Mouse (Mus musculus) right cerebral cortex, postnatal 10 days (tissue): ENCODE measurements at regions not wholly inside any gene's neighbourhood (a gene's known extent, or its start where the extent isn't known, plus 50 kb on each side); places are given as distances from the start of the nearest gene placed in this dataset.
A peak's percentile ranks its signal among the peaks of the same experiment; 100 is the strongest.

ENCODE experiments used
- DNase-seq, 2 experiments: peaks; one replicate each; pipeline ENCODE4 v3.0.0; 2021; ENCODE audit warnings: low spot score in 2 of 2

DNA sequence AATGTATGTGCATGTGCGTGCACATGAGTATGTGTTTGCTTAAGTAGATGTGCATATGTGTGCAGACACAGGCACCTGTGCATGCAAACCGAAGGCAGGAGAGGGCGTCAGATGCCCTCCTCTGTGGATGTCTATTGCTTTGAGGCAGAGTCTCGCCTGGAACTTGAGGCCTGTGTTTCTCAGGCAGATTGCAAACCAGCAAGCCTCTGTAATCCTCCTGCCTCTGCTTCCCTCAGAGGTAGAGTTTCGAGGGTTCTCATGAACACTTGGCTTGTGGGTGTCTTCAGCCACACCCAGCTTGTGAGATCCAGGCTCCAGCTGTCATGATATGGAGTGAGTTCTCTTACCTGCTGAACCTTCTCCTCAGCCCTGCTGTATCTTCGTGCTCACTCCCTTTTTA lies 134.4 kb downstream of the Rchy1 start:
- no peak for DNase-seq

DNA sequence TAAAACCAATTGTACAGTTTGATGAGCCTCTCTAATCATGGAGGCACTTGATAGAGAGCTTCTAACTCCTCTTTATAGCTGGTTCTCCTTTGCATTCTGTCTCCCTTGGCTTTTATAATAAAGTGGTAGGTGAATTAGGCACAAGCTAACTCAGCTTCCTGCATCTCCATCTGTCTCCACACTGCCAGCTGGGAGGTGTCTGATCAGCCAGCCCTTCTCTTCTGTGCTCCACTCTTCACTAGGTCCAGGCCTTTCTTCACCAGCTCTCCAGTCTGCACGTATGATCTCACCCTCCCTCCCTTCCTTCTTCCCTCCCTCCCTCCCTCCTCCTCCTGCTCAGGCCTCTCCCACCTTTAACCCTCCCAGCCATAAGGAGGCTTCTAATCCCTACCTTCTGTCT lies 136.2 kb downstream of the Rchy1 start:
- DNase-seq: no peak

DNA sequence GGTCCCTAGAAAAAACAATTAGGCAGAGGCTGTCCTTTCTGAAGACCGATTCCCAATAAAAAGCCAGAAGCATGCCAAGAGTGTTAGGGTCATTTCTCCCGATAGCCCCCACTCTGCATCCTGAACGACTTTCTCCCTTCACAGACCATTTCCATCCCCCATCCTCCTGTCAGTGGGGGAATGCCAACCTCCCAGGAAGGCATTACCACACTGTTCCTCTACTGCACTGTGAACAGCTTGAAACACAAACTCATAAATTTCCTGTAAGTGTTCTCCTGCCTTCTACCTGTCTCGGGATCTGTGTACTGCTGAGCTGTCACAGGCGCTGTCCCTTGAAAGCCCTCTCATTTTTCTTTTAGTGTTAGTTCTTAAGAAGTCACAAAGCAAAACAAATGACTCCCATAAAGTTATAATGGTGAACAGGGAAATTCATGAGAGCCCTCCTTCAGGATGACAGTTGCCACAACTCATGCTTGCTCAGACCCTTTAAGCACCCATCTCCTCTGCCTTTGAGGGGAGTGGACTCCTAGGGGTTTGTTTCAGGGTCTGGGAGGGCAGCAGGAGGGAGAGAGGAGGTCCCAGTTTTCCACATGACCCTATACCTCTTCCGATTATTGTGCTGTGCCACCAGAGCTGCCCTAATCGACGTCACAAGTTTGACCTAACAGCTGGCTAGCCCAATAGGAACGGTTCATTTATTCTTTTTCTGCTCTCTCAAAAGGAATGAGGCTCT lies 139.9 kb downstream of the Rchy1 start:
- no peak for DNase-seq

DNA sequence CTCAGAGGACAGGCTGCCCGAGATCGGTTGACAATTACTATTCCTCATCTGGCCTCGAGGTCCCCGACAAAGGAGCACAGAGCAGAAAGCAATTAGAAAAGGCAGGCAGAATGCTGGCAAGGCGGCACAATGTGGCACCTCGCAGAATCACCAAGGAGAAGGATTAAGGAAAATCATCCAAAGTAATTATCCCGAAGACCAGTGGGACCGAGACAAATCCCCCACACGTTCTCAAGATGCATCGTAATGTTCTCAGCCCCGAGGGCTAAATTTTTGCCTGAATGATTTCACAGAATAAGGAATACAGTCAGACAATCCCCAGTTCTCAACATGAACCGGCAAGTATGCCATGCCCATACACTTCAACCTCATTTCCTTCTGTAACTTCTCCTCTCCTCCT lies 144.1 kb downstream of the Rchy1 start:
- no peak for DNase-seq

DNA sequence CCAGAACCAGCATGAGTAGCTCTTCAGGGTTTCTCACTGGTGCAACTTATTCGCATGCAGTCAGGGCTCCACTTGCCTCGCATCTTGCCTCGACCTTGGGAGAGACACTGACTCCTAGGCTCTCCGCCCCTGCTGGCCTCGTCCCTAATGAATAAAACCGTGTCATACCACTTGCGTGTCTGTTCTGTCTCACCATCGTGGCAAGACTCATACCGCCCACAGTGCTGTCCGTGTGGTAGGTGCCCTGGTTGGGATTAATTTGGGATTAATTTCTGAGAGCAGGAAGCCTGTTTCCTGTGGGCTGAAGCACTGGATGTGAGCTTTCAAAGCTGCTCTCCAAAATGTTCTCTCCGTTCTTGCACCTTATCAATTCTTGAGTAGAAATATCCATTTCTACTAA lies 144.7 kb downstream of the Rchy1 start:
- DNase-seq: no peak

DNA sequence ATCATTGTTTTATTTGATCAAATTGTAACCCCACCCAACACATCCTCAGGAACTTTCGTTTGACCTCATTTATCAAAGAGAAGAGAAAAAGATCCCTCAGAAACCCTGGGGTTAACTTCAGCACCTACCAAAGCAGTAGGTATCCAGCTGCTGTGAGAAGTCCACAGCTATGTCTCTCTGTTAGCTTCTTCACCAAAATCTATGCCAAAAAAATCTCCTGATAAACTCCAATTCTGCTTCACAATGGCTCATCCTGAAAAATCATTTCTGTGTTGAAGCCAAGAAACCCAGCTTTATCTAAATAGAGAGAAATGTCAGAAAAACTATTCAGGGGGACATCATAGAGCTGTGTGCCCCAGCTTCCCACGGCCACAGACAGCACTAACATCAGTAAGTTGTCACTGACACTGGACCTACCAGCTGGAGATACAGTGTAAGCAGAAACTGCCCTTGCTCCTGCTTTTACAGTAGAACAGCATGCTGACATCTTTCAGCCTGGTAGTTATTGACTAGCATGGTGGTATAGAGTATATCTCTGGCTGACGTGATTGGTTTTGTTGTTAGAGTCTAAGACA lies 146.4 kb downstream of the Rchy1 start:
- DNase-seq: no peak

DNA sequence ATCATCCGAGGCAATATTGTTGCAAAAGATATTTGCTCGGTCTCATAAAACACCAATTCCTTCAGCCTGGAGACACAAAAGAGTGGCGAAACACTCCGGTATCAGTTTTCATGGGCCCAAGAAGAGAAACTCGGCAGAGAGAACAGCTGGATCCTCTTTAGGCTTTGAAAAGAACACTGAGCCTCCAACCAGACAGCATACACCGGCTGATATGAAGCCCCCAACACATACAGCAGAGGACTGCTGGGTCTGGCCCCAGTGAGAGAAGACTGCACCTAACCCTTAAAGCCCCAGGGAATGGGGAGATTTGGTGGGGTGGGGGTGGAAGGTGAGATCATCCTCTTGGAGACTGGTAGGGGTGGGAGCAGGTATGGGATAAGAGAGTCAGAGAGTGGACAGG lies 147.9 kb downstream of the Rchy1 start:
- no peak for DNase-seq

DNA sequence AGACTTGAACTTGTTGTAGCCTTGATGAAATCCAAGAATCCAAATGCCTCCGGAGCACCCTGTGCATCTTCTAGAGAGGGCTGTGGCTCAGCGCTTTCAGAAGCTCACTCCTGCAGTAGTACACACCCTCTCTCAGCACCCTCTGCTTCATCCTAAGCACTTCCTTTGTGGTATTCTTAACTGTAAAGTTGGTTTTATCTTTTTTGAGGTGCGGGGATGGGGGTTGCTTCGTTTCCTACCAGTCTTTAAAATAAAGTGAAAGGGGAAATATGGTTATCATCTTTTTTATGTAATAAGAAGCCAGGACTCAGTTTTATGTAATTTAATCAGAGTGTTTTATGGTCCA lies 148.5 kb downstream of the Rchy1 start:
- DNase-seq: peak in 1 of 2 experiments; percentile 7

DNA sequence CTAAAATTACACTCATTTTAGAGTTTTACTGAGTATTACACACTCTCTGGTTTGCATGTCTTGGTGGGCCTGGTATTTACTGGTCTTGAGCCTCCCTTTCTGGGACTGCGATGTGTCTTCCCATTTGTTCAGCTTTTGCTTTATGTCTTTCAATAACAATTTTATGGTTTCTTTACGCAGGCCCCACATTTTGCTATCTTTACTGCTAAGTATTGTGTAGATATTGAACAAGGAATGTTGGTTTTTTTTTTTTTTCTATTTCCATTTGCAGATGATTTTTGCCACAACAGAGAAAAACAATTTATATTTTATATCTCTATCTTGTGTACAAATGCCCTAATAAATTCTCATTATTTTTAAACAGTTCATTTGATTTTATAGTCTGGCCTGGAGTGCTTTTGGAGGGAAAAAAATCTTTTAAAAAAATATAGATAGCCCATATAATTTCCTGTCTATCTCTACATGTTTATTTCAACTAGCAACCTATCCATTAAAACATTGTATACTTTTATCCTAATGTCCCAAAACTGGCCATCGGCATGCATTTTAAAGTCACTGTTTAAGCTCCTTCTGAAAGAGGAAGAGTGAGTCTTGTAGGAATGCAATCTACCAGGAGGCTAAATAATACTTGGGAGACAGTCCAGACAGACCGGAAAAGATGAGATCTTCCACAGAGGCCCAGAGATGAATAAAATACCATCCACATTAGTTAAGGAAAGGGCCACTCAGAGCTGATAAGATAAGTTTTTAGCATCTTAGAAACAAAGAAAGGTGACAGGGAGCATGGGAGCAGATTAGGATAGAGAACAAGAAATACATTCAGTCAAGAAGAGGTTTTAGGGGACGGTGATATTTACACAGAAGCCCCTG lies 149.1 kb downstream of the Rchy1 start:
- DNase-seq: no peak

DNA sequence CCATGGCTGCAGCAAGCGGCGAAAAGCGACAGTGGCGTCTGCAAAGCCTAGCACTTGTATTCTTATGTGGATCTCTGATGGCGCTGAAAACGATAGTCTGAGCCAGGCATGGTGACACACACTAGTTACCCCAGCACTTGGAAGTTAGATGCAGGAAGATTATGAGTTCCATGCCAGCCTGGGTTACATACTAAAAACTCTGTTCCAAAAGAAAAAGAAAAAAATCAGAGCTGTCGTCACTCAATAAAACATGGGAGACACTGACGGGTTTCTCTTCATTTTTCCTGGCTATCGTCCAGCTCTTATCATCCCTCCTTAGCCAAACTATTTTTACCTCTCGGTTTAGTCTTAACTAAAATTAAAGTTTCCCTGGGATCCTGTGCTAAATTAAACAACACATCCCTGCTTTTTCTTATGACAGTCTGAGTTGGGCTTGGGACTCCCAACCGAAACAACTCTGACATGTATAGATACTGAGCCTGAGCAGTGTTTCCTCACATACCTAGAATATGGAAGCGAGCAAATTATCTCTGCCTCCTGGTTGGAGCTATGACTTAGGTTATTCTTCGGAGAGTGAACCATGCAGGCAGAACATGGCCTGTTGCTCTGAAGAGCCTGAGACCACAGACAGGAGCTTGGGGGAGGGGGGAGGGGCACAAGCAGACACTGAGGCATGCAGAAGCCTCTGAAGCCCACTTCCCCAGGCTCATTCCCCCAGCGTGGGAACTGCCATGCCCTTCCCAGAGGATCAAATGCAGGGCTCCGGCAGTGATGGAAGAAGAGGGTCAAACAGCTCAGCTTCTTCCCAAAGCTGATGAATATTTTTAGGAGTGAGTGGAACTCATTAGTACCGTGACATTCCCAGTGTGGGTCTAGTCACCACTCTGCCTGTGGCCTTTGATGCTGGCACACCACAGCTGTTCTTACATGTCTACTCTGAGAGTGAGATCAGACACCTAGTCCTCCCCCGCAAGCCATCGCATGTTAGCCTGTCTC lies 155.5 kb downstream of the Rchy1 start:
- DNase-seq: peak in 1 of 2 experiments; percentile 29

DNA sequence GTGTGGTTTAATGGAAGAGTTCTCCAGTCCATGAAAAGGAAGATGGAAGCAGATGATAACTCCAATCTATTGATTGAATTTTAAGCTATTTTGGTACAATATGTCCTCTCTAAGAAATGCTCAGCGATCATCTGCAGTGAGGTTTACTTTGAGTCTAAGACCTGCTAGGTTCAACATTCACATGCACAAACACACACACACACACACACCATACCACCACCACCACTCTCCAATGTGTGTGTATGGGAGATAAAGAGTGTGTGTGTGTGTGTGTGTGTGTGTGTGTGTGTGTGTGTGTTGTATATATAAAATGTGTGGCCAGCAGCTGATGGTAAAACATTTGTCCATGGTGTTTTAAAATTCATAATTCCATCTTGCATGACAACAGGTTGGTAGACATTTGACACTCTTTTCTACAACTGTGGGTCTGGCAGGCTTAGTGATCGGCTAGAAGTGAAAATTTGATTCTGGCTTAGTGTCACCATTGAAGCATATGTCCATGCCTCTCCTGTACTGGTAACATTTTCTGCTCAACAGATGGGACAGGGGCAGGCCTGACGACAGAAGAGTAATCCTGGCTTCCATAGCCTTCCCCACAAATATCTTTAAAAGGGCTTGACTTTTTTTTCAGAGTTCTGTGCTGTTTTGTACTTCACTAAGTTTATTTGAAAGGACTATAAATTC lies 161.4 kb downstream of the Rchy1 start:
- DNase-seq: no peak

DNA sequence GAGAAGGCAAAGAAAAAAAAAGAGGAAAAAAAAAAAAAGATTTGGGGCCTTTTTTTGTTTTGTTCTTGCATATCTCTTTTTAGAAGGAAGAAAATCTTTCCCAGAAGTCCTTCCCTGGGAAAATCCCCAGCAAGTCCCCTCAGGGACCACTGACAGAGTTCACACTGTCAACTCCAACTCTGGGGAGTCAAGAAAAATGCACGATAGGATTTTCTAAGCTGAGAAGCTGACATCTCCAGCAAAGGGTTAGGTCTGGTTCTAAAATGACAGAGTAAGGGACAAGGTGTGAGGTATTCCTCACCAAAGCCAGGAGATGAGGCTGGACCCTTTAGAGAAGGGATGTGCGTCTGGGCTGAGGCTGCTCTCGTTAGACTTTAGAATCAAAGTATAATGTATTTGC lies 165.5 kb downstream of the Rchy1 start:
- DNase-seq: no peak

DNA sequence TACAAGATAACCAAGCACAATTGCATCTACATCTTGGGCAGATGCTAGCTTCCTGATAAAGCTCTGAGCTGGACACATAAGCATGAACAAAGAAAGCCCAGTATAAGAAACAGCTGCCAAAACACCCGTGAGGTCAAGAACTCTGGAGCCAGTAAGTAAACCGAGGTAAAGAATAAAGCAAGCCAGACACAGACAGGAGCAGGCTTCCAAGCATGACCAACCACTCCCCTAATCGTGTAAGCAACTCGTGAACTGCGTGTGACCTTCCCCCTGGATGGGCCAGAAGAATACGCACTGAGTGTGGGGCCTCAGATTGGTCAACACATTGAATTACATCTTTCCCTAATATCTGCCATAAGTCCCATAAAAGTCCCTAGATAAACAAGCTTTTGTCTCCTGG lies 170.1 kb downstream of the Rchy1 start:
- DNase-seq: no peak

DNA sequence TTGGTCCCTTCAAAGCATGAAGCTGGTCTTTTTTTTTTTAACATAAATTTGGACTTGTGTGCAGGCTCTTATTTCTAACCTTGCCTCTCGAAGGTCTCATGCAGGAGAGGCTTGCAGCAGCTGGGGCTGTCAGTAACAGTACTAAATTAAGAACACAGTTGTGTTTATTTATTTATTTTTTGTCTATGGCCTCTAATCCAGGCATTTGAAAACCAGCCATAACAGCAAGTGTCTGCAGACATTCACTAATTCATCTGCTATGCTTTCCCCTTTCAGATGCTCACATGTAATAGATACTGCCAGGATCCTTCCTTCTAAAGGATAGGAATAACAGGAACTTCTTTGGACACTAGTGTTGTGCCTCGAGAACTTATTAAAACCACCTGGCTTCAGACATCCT lies 172.5 kb downstream of the Rchy1 start:
- DNase-seq: no peak

DNA sequence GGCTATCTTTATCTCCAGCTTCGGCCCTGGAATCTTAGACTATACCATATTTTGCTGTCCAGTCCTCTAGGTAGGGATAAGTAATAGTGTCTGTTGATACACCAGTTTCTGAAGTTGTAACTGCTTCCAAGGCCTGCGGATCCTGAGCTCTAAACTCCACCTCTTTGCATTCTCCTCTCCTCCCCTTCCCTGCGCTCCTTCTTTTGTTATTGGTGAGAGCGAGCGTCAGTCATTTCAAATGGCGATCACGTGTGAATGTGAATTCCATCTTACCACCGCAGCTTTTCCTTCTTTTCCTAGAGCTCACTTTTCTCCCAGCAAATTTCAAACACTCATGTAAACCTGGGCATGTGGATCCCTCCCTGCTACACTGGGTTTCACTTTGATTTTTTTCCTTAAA lies 178.9 kb downstream of the Rchy1 start:
- DNase-seq: no peak

DNA sequence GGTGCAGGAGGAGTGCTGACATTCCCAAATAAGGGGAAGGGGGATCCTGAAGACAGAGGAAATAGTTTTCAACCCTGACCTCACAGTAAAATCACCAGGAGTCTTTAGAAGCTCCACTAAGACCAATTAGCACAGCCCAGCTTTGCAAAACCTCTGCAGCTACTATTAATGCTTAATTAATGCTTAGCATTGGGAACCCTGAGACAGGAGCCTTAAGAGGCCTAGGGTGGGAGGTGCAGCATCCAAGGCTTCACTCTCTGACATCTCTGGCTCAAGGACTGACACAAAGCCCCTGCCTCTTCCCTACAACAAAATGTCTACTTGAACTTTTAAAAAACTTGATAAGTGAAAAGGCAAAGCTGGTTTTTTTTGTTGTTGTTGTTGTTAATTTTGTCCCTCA lies 185.9 kb downstream of the Rchy1 start:
- DNase-seq: no peak

DNA sequence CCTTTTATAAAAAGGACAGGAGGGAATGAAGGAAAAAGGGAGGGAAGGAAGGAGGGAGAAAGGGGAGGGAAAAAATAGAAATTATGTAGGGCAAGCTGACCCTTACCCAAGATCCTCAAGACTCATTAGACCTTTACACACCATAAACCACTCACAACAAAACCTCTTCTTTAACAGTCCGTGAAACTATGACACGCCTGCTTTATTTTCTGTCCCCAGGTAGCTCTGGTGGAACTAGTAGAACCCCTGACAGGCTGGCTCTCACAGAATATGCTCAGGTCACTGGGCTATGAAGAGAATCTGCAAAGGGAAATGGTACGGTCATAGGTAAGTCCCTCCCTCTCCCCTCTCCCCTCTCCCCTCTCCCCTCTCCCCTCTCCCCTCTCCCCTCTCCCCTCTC lies 188.8 kb downstream of the Rchy1 start:
- DNase-seq: no peak

DNA sequence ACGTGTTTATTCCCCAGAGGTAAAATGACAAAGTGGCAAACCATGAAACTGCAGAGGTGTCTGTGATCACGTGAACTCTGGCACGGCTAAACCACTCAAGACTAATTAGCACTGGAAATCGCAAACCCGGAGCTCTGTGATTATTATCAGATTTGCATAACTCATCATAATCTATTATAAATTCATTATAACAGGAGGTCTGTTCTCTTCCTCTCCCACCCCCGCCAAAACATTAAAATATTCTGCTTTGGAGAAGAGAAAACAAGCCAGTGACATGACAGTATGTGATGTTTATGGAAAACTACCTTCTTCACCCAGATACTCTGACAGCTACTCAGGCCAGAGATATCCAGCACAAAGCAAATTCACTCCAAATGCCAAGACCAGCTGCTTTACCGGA lies 195.0 kb downstream of the Rchy1 start:
- DNase-seq: no peak

DNA sequence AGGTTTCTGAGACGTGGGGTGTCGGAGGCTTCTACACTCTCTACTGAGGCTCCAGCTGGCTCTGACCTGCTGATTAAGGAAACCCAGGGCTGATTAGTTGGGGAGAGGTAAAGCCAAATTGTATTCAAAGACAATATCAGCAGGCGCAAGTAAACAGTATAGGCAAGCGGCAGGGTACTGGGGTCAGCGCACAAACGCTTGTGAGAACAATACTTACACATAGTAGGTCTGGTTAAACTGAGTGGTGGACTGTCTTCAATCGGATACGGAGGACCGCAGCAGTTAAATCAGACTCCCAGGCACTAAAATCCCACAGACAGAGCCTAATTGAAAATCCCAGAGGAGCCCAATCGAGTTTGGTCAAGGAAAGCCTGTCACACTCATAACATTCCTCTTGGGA lies 195.8 kb downstream of the Rchy1 start:
- DNase-seq: no peak

DNA sequence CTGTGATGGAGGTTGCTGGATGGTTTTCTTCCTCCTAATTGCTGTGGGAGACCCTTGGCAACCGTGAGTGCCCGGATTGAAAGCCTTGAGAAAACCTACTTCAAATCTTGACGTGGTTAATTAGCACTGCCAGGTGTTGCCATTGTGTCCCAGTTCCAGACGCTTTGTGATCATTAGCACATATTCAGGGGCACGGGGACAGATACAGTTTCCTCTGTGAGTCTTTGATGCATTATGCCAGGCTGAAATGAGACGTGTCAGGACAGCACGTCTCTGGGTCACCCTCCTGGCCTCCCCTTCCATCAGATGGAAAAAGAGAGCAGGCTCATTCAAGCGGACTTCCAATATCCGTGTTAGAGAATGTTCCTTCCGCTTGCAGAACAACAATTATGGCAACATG lies 198.2 kb downstream of the Rchy1 start:
- DNase-seq: no peak

DNA sequence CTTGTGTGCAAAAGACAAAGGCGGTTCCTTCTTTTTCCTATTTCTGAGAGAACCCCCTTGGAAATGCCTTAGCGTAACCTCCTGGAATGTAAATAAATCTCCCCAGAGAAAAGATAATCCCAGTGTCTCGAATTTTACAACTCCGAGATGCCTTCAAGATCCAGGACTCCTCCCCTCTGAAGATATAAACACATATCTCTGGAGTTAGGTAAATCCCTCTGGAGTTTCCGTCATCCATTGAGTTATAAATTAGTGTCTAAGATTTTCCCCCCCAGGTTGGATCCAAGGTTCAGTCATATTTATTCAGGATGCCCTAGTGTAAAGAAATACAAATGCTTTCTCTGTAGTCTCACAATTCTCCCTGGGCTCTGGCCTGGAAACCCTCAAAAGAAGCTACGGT lies 200.3 kb downstream of the Rchy1 start:
- DNase-seq: no peak
